Mouse (Mus musculus): ENCODE data around the gene Adam22. TPM values are rescaled to one million over a fixed set of nuclear protein-coding genes. Genes with fewer than 3 reads are reported as not detected.

Adam22 gene
- polyA plus RNA-seq, 1 experiment from 2014 or later, result 44.8 TPM

DNA sequence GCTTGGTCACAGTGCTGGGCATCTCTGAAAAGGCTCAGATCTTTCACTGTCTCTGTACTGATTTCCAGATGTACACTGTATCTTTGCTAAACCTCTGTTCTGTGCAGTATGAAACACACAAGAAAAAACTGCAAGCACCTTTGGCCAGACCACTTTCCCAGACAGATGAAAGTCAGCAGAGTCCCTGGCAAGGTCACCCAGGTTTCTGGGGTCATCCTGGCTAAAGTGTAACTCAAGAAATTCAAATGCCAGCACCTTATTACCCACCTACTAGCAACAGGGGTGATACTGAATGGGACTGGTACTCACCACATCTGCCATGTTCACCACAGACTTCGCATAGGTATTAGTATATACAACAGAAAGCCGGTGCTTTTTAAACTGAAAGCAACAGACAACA lies 221.8 kb downstream of the Adam22 start:
- no peak overlapping the region for H3K27ac ChIP-seq (ENCODE audit: low read depth, low read length)
- no peak; the same call in 1 of the 2 replicates for ATAC-seq
- no peak overlapping the region for H3K9ac ChIP-seq (ENCODE audit: low read depth, low read length)
- no peaks in the 10 kb centered on the region for H3K4me1 ChIP-seq (ENCODE audit: control insufficient read depth, insufficient read depth, low read depth, low read length)
- no peaks in the 10 kb centered on the region for H3K36me3 ChIP-seq (ENCODE audit: control insufficient read depth, insufficient read depth, low read length)
- H3K4me2 ChIP-seq (ENCODE audit: low read length), result no peak overlapping the region
- H3K9me3 ChIP-seq (ENCODE audit: control insufficient read depth, low read length), result no peaks in the 10 kb centered on the region
- no peaks in the 10 kb centered on the region for H3K27me3 ChIP-seq (replicated peaks; ENCODE audit: control insufficient read depth, insufficient read depth, low read length)
- no peak overlapping the region for H3K4me3 ChIP-seq (ENCODE audit: low read length)
- WGBS, result 91% methylated on average over 2 of the region's 2 CpGs

GRCm38 (mm10) chr5:8145473-8145872 lies 222.5 kb downstream of the Adam22 start:
- no peak overlapping the region for H3K27ac ChIP-seq (ENCODE audit: low read depth, low read length)
- H3K4me2 ChIP-seq (ENCODE audit: low read length), result no peak overlapping the region
- no peaks in the 10 kb centered on the region for H3K4me1 ChIP-seq (ENCODE audit: control insufficient read depth, insufficient read depth, low read depth, low read length)
- H3K9ac ChIP-seq (ENCODE audit: low read depth, low read length), result no peak overlapping the region
- whole genome bisulfite sequencing, result 33% methylated on average over 5 of the region's 5 CpGs
- no peaks in the 10 kb centered on the region for H3K9me3 ChIP-seq (ENCODE audit: control insufficient read depth, low read length)
- H3K36me3 ChIP-seq (ENCODE audit: control insufficient read depth, insufficient read depth, low read length), result no peaks in the 10 kb centered on the region
- ATAC-seq, result no peak
- no peaks in the 10 kb centered on the region for H3K27me3 ChIP-seq (replicated peaks; ENCODE audit: control insufficient read depth, insufficient read depth, low read length)
- no peak overlapping the region for H3K4me3 ChIP-seq (ENCODE audit: low read length)

GRCm38 (mm10) chr5:8132546-8132945 lies 235.4 kb downstream of the Adam22 start:
- Histone ChIP-seq H3K27ac (ENCODE audit: low read depth, low read length) (no peak overlapping the region), H3K36me3 (ENCODE audit: control insufficient read depth, insufficient read depth, low read length) (peaks cover 2% of the 10 kb centered on the region; the same call in 1 of the 2 replicates), H3K9ac (ENCODE audit: low read depth, low read length) (no peak overlapping the region), H3K4me1 (ENCODE audit: control insufficient read depth, insufficient read depth, low read depth, low read length) (no peaks in the 10 kb centered on the region), H3K9me3 (ENCODE audit: control insufficient read depth, low read length) (no peaks in the 10 kb centered on the region), H3K27me3 (replicated peaks; ENCODE audit: control insufficient read depth, insufficient read depth, low read length) (no peaks in the 10 kb centered on the region), H3K4me2 (ENCODE audit: low read length) (no peak overlapping the region), H3K4me3 (ENCODE audit: low read length) (no peak overlapping the region)
- ATAC-seq, result no peak
- 85% methylated on average over 5 of the region's 5 CpGs for WGBS

DNA sequence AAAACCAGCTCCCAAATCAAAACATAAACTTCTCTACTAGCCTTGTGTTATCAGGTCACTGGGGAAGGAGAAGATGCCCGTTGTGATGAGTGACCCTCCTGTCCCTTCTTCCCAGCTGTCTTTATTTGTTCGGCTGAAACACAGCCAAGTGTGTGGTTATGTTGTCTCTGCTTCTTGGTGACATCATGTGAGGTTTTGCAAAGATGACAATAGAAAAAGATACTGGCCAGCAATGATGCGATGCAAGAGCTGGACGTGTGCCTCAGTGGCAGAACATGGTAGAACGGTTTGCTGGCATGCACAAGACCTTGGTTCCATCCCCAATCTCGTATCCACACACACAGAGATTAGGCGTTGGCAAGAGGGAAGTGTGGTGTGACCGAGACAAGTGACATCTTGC lies 236.0 kb downstream of the Adam22 start:
- Histone ChIP-seq H3K27ac (ENCODE audit: low read depth, low read length) (no peak overlapping the region), H3K4me1 (ENCODE audit: control insufficient read depth, insufficient read depth, low read depth, low read length) (no peaks in the 10 kb centered on the region), H3K4me2 (ENCODE audit: low read length) (no peak overlapping the region), H3K4me3 (ENCODE audit: low read length) (no peak overlapping the region), H3K36me3 (ENCODE audit: control insufficient read depth, insufficient read depth, low read length) (peaks cover 8% of the 10 kb centered on the region), H3K9me3 (ENCODE audit: control insufficient read depth, low read length) (no peaks in the 10 kb centered on the region), H3K9ac (ENCODE audit: low read depth, low read length) (no peak overlapping the region), H3K27me3 (replicated peaks; ENCODE audit: control insufficient read depth, insufficient read depth, low read length) (no peaks in the 10 kb centered on the region)
- WGBS, result 86% methylated on average over 8 of the region's 8 CpGs
- ATAC-seq, result no peak

DNA sequence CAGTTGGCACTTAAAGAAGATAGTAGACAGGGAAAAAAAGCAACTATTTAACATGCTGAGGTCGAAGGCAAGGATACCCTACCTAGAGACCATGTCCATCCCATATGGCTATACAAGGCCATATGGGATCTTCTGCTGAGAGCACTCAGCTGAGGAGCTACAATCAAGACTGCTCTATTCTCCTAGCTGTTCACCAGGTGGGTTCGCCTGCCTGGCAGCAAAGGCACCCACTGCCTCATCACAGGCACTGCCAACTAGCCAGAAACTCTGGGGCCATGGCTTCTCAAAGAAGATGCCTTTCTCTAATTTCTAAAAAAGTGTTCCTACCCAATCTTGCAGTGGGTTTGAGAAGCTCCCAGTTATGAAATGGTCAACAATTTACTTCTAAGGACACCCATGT lies 238.2 kb downstream of the Adam22 start:
- Histone ChIP-seq H3K27me3 (replicated peaks; ENCODE audit: control insufficient read depth, insufficient read depth, low read length) (no peaks in the 10 kb centered on the region), H3K4me1 (ENCODE audit: control insufficient read depth, insufficient read depth, low read depth, low read length) (no peaks in the 10 kb centered on the region), H3K36me3 (ENCODE audit: control insufficient read depth, insufficient read depth, low read length) (peaks cover 15% of the 10 kb centered on the region), H3K4me3 (ENCODE audit: low read length) (no peak overlapping the region), H3K9me3 (ENCODE audit: control insufficient read depth, low read length) (no peaks in the 10 kb centered on the region), H3K27ac (ENCODE audit: low read depth, low read length) (no peak overlapping the region), H3K4me2 (ENCODE audit: low read length) (no peak overlapping the region), H3K9ac (ENCODE audit: low read depth, low read length) (no peak overlapping the region)
- 91% methylated on average over 2 of the region's 2 CpGs for WGBS
- ATAC-seq, result no peak

- Histone ChIP-seq H3K27me3 (replicated peaks; ENCODE audit: control insufficient read depth, insufficient read depth, low read length) (no peaks in the 10 kb centered on the region), H3K4me2 (ENCODE audit: low read length) (no peak overlapping the region), H3K4me3 (ENCODE audit: low read length) (no peak overlapping the region), H3K27ac (ENCODE audit: low read depth, low read length) (no peak overlapping the region), H3K9me3 (ENCODE audit: control insufficient read depth, low read length) (peaks cover 2% of the 10 kb centered on the region), H3K9ac (ENCODE audit: low read depth, low read length) (no peak overlapping the region), H3K4me1 (ENCODE audit: control insufficient read depth, insufficient read depth, low read depth, low read length) (no peaks in the 10 kb centered on the region), H3K36me3 (ENCODE audit: control insufficient read depth, insufficient read depth, low read length) (peaks cover 6% of the 10 kb centered on the region)
- ATAC-seq, result no peak
- 84% methylated on average over 3 of the region's 3 CpGs for WGBS
Observed at GRCm38 (mm10) chr5:8120926-8121325, 247.0 kb downstream of the Adam22 start.

DNA sequence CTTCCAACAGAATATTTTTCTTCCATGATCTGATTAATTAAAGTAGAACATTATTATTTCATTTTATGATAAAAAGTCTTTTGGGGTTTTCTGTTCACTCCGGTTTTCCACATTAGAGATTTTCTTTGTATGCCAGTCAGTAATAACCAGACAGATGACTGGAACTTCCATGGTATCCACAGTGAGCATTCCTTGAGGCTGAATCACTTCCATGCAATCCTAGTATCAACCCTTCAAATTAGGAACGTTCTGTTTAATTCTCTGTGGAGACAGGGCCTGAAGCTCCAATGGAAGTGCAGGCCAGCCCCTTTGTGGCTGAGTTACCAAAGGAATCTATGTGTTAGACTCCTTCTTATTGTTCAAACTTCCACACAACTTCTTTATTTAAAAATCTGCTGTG lies 247.9 kb downstream of the Adam22 start:
- ATAC-seq, result no peak
- Histone ChIP-seq H3K27me3 (replicated peaks; ENCODE audit: control insufficient read depth, insufficient read depth, low read length) (no peaks in the 10 kb centered on the region), H3K27ac (ENCODE audit: low read depth, low read length) (no peak overlapping the region), H3K36me3 (ENCODE audit: control insufficient read depth, insufficient read depth, low read length) (peaks cover 6% of the 10 kb centered on the region), H3K4me3 (ENCODE audit: low read length) (no peak overlapping the region), H3K4me2 (ENCODE audit: low read length) (no peak overlapping the region), H3K9ac (ENCODE audit: low read depth, low read length) (no peak overlapping the region), H3K9me3 (ENCODE audit: control insufficient read depth, low read length) (peaks cover 2% of the 10 kb centered on the region), H3K4me1 (ENCODE audit: control insufficient read depth, insufficient read depth, low read depth, low read length) (no peaks in the 10 kb centered on the region)
- WGBS, result 58% methylated on average over 2 of the region's 2 CpGs

DNA sequence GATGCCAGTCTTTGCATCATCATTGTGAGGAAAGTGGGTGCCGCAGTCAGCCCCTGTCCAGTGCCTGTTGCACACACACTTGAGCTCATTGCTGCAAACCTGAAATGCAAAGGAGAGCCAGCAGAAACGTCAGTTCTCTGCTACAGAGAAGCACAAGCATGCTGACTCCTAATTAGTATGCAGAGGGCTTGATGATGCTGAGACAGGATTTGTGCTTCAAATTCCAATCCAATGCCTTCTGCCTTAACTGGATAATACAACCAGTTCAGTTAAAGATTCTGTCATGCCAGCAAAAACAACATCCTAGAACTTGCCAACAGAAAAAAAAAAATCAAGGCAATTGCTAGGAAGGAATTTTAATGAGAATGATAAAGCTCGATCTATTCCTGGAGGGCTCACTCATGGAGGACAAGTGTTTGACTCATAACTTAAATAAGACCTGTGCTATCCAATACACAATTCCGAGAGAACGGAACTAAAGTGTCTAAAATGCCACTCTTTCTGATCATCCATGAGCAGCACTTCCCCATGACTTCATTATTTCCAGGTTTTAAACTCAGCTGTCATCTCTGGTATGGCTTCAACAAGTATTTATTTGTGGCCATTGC lies 251.3 kb downstream of the Adam22 start:
- H3K36me3 ChIP-seq (ENCODE audit: control insufficient read depth, insufficient read depth, low read length), result no peaks in the 10 kb centered on the region
- no peaks in the 10 kb centered on the region for H3K27me3 ChIP-seq (replicated peaks; ENCODE audit: control insufficient read depth, insufficient read depth, low read length)
- no peaks in the 10 kb centered on the region for H3K9me3 ChIP-seq (ENCODE audit: control insufficient read depth, low read length)
- WGBS, result 74% methylated on average over 5 of the region's 5 CpGs
- H3K4me3 ChIP-seq (ENCODE audit: low read length), result no peak overlapping the region
- no peak overlapping the region for H3K4me2 ChIP-seq (ENCODE audit: low read length)
- H3K9ac ChIP-seq (ENCODE audit: low read depth, low read length), result no peak overlapping the region
- no peaks in the 10 kb centered on the region for H3K4me1 ChIP-seq (ENCODE audit: control insufficient read depth, insufficient read depth, low read depth, low read length)
- 0 out of 2 replicates have a peak, but pooled peaks have one; percentile 40 for ATAC-seq
- no peak overlapping the region for H3K27ac ChIP-seq (ENCODE audit: low read depth, low read length)

DNA sequence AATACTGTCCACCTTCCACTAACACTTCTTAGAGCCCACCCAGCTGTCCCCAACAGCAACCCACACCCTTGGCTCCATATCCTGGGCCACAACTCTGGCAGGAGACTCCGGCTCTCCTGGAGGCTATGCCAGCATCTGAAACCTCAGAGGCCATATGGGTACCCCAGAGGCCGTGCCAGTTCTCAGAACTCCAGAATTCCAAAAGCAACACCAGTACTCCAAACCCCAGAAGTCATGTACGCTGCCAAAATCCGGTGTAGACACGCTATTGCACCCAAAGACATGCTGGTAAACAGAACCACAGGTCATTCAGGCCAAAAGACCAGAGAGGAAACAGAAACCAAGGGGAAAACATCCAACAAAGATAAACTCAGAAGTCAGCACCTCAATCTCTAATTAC lies 255.7 kb downstream of the Adam22 start:
- 92% methylated on average over 5 of the region's 5 CpGs for WGBS
- no peak for ATAC-seq
- H3K27ac ChIP-seq (ENCODE audit: low read depth, low read length), result no peak overlapping the region
- no peak overlapping the region for H3K9ac ChIP-seq (ENCODE audit: low read depth, low read length)
- H3K4me2 ChIP-seq (ENCODE audit: low read length), result no peak overlapping the region
- H3K4me1 ChIP-seq (ENCODE audit: control insufficient read depth, insufficient read depth, low read depth, low read length), result no peaks in the 10 kb centered on the region
- H3K4me3 ChIP-seq (ENCODE audit: low read length), result no peak overlapping the region
- H3K27me3 ChIP-seq (replicated peaks; ENCODE audit: control insufficient read depth, insufficient read depth, low read length), result no peaks in the 10 kb centered on the region
- no peaks in the 10 kb centered on the region for H3K36me3 ChIP-seq (ENCODE audit: control insufficient read depth, insufficient read depth, low read length)
- no peaks in the 10 kb centered on the region for H3K9me3 ChIP-seq (ENCODE audit: control insufficient read depth, low read length)

DNA sequence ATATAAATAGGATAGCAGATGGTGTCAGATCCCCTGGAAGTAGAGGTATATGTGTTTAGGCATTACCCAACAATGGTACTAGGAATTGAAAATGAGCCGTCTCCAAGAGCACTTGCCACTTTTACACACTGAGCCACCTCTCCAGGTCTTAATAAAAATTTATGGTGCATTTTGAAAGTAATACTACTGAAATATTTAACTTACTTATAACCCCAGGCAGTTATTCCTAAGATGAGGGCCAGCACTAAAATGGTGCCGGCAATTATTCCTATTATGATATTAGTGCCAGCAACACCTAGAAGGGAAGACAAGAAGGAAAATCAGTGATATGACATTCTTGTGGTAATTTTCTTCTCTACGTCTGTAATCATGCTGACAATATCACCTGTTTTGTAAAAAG lies 256.3 kb downstream of the Adam22 start:
- H3K4me2 ChIP-seq (ENCODE audit: low read length), result no peak overlapping the region
- H3K9ac ChIP-seq (ENCODE audit: low read depth, low read length), result no peak overlapping the region
- 92% methylated on average over 3 of the region's 3 CpGs for WGBS
- no peaks in the 10 kb centered on the region for H3K4me1 ChIP-seq (ENCODE audit: control insufficient read depth, insufficient read depth, low read depth, low read length)
- no peak for ATAC-seq
- no peak overlapping the region for H3K27ac ChIP-seq (ENCODE audit: low read depth, low read length)
- no peaks in the 10 kb centered on the region for H3K27me3 ChIP-seq (replicated peaks; ENCODE audit: control insufficient read depth, insufficient read depth, low read length)
- H3K4me3 ChIP-seq (ENCODE audit: low read length), result no peak overlapping the region
- no peaks in the 10 kb centered on the region for H3K9me3 ChIP-seq (ENCODE audit: control insufficient read depth, low read length)
- no peaks in the 10 kb centered on the region for H3K36me3 ChIP-seq (ENCODE audit: control insufficient read depth, insufficient read depth, low read length)
